Mouse (Mus musculus) spleen, adult 2 months (tissue): Measurements from ENCODE around the gene Nlrp5.
"Not testable (repeated sequence)": the region's sequence is repeated elsewhere in the genome, so short reads cannot be mapped to it uniquely, and the experiment has no call there.

Experiments used
- CTCF ChIP-seq: fragments of 200-500 bp; IDR thresholded peaks from 2 replicates; pipeline ENCODE4 v1.5.1; 2011; ENCODE audit warnings: mild to moderate bottlenecking, inconsistent platforms; ENCODE audit not compliant: insufficient read depth, insufficient read length, insufficient replicate concordance; ENCODE audit errors: extremely low read depth
- POLR2A ChIP-seq: fragments of 200-500 bp; IDR thresholded peaks from 2 replicates; pipeline ENCODE4 v1.6.1; 2011; ENCODE audit warnings: low read depth, low read length, inconsistent platforms

DNA sequence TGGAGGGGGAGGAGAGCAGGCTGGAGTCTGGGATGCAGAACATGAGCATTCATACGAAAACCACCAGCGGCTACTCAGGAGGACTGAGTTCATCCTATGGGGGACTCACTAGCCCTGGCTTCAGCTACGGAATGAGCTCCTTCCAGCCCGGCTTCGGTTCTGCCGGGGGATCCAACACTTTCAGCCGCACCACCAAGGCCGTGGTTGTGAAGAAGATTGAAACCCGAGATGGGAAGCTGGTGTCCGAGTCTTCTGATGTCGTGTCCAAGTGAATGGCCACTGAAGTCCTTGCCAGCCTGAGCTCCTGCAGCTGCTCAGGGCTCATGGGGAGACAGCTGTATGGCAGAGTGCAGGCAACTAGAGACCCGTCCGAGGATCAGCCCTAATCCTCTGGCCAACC is 27.4 kb upstream of the Nlrp5 start:
- not testable (repeated sequence) for TF ChIP-seq CTCF, POLR2A
